Mouse (Mus musculus) colon, adult 2 months (tissue): ENCODE data around the gene Ccdc36. TPM values are rescaled to one million over a fixed set of nuclear protein-coding genes. Genes with fewer than 3 reads are reported as not detected.

Experiments used
- polyA plus RNA-seq: library from polyadenylated mRNA; depleted of rRNA; stranded (reverse); fragments of >200 nt; gene quantifications from 2 replicates; pipeline ENCODE4 v1.2.3, GENCODE M21; 2012; rRNA removed

Gene Ccdc36
- not detected in 2 replicates for polyA plus RNA-seq

GRCm38 (mm10) chr9:108428384-108428783, at the start of gene Ccdc36:
Gene Ccdc36 (minus strand): TSS chr9:108428484.

GRCm38 (mm10) chr9:108461181-108461631, 32.9 kb upstream of the Ccdc36 start, which contains the start of gene Klhdc8b:
Gene Klhdc8b (minus strand): TSS chr9:108461581.

GRCm38 (mm10) chr9:108460319-108461178, 32.3 kb upstream of the Ccdc36 start, which contains the start of gene Ccdc71:
Gene Ccdc71 (plus strand): TSS chr9:108460527.

GRCm38 (mm10) chr9:108436182-108436581, 7.9 kb upstream of the Ccdc36 start, which contains the start of gene BC048562:
Gene BC048562 (plus strand): TSS chr9:108436482.

GRCm38 (mm10) chr9:108392676-108393075, 35.6 kb downstream of the Ccdc36 start, which contains the start of gene 1700102P08Rik:
Gene 1700102P08Rik (plus strand): TSS chr9:108392805.

Other genes starting within 250 kb of the Ccdc36 start
- gene Bsn, start 238.1 kb downstream of the Ccdc36 start, polyA plus RNA-seq = 3.3 and 3.5 TPM in 2 replicates
- 69.1 and 74.7 TPM in 2 replicates for gene Dag1, start 164.5 kb downstream of the Ccdc36 start, polyA plus RNA-seq
- 10.7 and 12.1 TPM in 2 replicates for gene Nicn1, start 138.1 kb downstream of the Ccdc36 start, polyA plus RNA-seq
- gene Amt, start 131.6 kb downstream of the Ccdc36 start, polyA plus RNA-seq = 8.7 and 10.3 TPM in 2 replicates
- 90.9 and 92.1 TPM in 2 replicates for gene Rhoa, start 122.4 kb downstream of the Ccdc36 start, polyA plus RNA-seq
- 44.9 and 50.3 TPM in 2 replicates for gene Tcta, start 122.3 kb downstream of the Ccdc36 start, polyA plus RNA-seq
- gene Gpx1, start 89.6 kb downstream of the Ccdc36 start, polyA plus RNA-seq = 1,237 and 1,448 TPM in 2 replicates
- gene Usp4, start 80.6 kb downstream of the Ccdc36 start, polyA plus RNA-seq = 57.9 and 63.9 TPM in 2 replicates
- gene 1700102P08Rik, start 35.7 kb downstream of the Ccdc36 start, polyA plus RNA-seq = 1.2 TPM in 1 of 2 replicates, not detected in the other
- gene BC048562, start 8.0 kb upstream of the Ccdc36 start, polyA plus RNA-seq = not detected in 2 replicates
- 25.7 and 26.6 TPM in 2 replicates for gene Ccdc71, start 32.0 kb upstream of the Ccdc36 start, polyA plus RNA-seq
- gene Klhdc8b, start 33.1 kb upstream of the Ccdc36 start, polyA plus RNA-seq = 42.4 and 45.5 TPM in 2 replicates
- gene Lamb2, start 51.3 kb upstream of the Ccdc36 start, polyA plus RNA-seq = 70.8 and 77.4 TPM in 2 replicates
- 128 and 131 TPM in 2 replicates for gene Usp19, start 62.1 kb upstream of the Ccdc36 start, polyA plus RNA-seq
- 237 and 356 TPM in 2 replicates for gene Qars, start 79.2 kb upstream of the Ccdc36 start, polyA plus RNA-seq
- gene Qrich1, start 88.3 kb upstream of the Ccdc36 start, polyA plus RNA-seq = 80.5 and 83.8 TPM in 2 replicates
- 99.2 and 118 TPM in 2 replicates for gene Impdh2, start 131.8 kb upstream of the Ccdc36 start, polyA plus RNA-seq
- 39.9 and 44.5 TPM in 2 replicates for gene Ndufaf3, start 138.9 kb upstream of the Ccdc36 start, polyA plus RNA-seq
- gene Dalrd3, start 141.4 kb upstream of the Ccdc36 start, polyA plus RNA-seq = 198 and 245 TPM in 2 replicates
- 26.5 and 30.8 TPM in 2 replicates for gene Wdr6, start 150.3 kb upstream of the Ccdc36 start, polyA plus RNA-seq
- 8.7 and 8.9 TPM in 2 replicates for gene P4htm, start 169.2 kb upstream of the Ccdc36 start, polyA plus RNA-seq
- 33.5 and 39.2 TPM in 2 replicates for gene Arih2, start 220.9 kb upstream of the Ccdc36 start, polyA plus RNA-seq
- 67.7 and 75.1 TPM in 2 replicates for gene Slc25a20, start 233.6 kb upstream of the Ccdc36 start, polyA plus RNA-seq